Mouse (Mus musculus) brain, embryonic 14.5 days (tissue): Measurements from ENCODE around the gene AB124611.

Experiments
- CTCF ChIP-seq: fragments of 200-500 bp; IDR thresholded peaks from 2 replicates; pipeline ENCODE4 v1.5.1; 2012; ENCODE audit warnings: inconsistent platforms, mild to moderate bottlenecking, moderate library complexity, borderline replicate concordance; ENCODE audit not compliant: insufficient read depth, insufficient read length; ENCODE audit errors: extremely low read depth
- POLR2A ChIP-seq: fragments of 200-500 bp; IDR thresholded peaks from 2 replicates; pipeline ENCODE4 v1.6.1; 2012; ENCODE audit warnings: mild to moderate bottlenecking, inconsistent platforms, borderline replicate concordance; ENCODE audit not compliant: poor library complexity, insufficient read depth, insufficient read length, severe bottlenecking; ENCODE audit errors: extremely low read depth

- TF ChIP-seq CTCF: no peak
- TF ChIP-seq POLR2A: no peak
Measured at GRCm38 (mm10) chr9:21575253-21575652, 49.3 kb downstream of the AB124611 start.
